Mouse (Mus musculus): Measurements from ENCODE around the gene Ces2f. TPM values are rescaled to one million over a fixed set of nuclear protein-coding genes. Genes with fewer than 3 reads are reported as not detected.
A peak's percentile ranks its signal among the peaks of the same experiment; 100 is the strongest.

The Ces2f gene
- polyA plus RNA-seq, 1 experiment, result not detected

DNA sequence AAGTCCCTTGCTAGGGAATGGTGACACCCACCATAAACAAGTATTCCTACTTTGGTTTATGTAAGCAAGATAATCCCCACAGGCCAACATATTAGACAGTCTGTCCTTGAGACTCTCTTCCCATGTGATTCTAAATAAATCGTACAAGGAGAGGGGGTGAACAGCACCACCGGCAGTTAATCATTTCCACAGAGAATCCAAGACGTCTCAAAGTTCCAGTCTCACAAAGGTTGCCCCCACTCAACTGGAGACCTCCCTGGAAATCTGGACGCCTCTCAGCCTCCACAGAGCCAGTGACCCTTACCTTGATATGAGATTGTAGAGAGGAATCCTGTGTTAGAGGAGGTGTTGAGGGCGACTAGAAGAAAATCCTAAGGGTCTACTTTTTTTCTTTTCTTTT, 1.9 kb downstream of the Ces2f start:
- no peak overlapping the region for H3K27ac ChIP-seq (ENCODE audit: insufficient read depth, low read length)
- TF ChIP-seq POLR2A (IDR thresholded peaks at IDR 0.05; ENCODE audit: borderline replicate concordance, insufficient read depth, low read length) (no peak), CTCF (IDR thresholded peaks at IDR 0.05; ENCODE audit: borderline replicate concordance, insufficient read depth, low read depth, low read length) (no peak)
- H3K27me3 ChIP-seq (ENCODE audit: control insufficient read depth, insufficient read depth, low read length), result no peaks in the 10 kb centered on the region
- H3K4me1 ChIP-seq (ENCODE audit: control insufficient read depth, insufficient read depth, low read length), result no peaks in the 10 kb centered on the region
- 91% methylated on average over 5 of the region's 5 CpGs for WGBS
- DNase-seq, result no peak
- H3K4me3 ChIP-seq (replicated peaks; ENCODE audit: insufficient read depth, low read depth, low read length), result no peak overlapping the region

- TF ChIP-seq CTCF (IDR thresholded peaks at IDR 0.05; ENCODE audit: borderline replicate concordance, insufficient read depth, low read depth, low read length) (no peak), POLR2A (IDR thresholded peaks at IDR 0.05; ENCODE audit: borderline replicate concordance, insufficient read depth, low read length) (no peak)
- 15% methylated on average over 5 of the region's 5 CpGs for WGBS
These were observed 14.4 kb downstream of the Ces2f start, which contains the start of gene Ces2g for GRCm38 (mm10) chr8:104961537-104961961. Ces2g (plus strand) TSS chr8:104961718.

DNA sequence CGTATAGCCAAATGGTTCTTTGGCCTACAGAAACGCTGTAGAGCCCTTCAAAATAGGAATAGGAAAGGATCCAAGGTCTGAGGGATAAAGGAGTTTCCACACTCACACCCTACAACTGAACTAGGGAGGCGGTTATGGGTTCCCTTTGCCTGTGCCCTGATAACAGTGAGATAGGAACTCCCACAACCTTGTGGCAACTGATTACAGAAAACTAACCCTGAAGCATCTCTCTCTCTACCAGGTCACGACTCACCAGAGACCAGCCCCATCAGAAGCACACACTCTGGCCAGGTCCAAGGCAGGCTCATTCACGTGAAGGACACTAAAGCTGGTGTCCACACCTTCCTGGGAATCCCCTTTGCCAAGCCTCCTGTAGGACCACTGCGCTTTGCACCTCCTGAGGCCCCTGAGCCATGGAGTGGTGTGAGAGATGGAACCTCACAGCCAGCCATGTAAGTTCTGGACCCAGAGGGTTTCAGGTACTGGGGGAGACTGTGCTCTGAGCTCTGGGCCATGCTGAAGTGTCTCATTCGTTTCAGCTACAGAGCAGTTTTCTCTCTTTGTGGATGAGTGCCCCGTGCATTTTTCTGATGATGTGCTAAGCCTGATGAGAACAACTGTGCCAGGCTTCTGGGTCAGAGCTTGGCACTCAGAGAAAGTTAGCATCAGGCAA, 15.2 kb downstream of the Ces2f start:
- Histone ChIP-seq H3K27ac (ENCODE audit: insufficient read depth, low read length) (no peak overlapping the region), H3K27me3 (ENCODE audit: control insufficient read depth, insufficient read depth, low read length) (no peaks in the 10 kb centered on the region), H3K4me3 (replicated peaks; ENCODE audit: insufficient read depth, low read depth, low read length) (no peak overlapping the region), H3K4me1 (ENCODE audit: control insufficient read depth, insufficient read depth, low read length) (no peaks in the 10 kb centered on the region)
- DNase-seq, result no peak
- TF ChIP-seq CTCF (IDR thresholded peaks at IDR 0.05; ENCODE audit: borderline replicate concordance, insufficient read depth, low read depth, low read length), result no peak
- no peak for TF ChIP-seq POLR2A (IDR thresholded peaks at IDR 0.05; ENCODE audit: borderline replicate concordance, insufficient read depth, low read length)
- WGBS, result 77% methylated on average over 8 of the region's 8 CpGs

More at GRCm38 (mm10) chr8:104961537-104961961, 14.4 kb downstream of the Ces2f start, which contains the start of gene Ces2g:
- Histone ChIP-seq H3K4me3 (replicated peaks; ENCODE audit: insufficient read depth, low read depth, low read length) (no peak within 1 kb of the TSS), H3K27ac (ENCODE audit: insufficient read depth, low read length) (no peak within 1 kb of the TSS), H3K4me1 (ENCODE audit: control insufficient read depth, insufficient read depth, low read length) (no peaks in the 10 kb centered on the region), H3K27me3 (ENCODE audit: control insufficient read depth, insufficient read depth, low read length) (no peaks in the 10 kb centered on the region)
- no peak for DNase-seq

- no peak for TF ChIP-seq CTCF (IDR thresholded peaks at IDR 0.05; ENCODE audit: borderline replicate concordance, insufficient read depth, low read depth, low read length)
- TF ChIP-seq POLR2A (IDR thresholded peaks at IDR 0.05; ENCODE audit: borderline replicate concordance, insufficient read depth, low read length), result no peak
- no peak overlapping the region for H3K4me3 ChIP-seq (replicated peaks; ENCODE audit: insufficient read depth, low read depth, low read length)
- H3K27ac ChIP-seq (ENCODE audit: insufficient read depth, low read length), result no peak overlapping the region
- no peak for DNase-seq
- no peaks in the 10 kb centered on the region for H3K4me1 ChIP-seq (ENCODE audit: control insufficient read depth, insufficient read depth, low read length)
- no peaks in the 10 kb centered on the region for H3K27me3 ChIP-seq (ENCODE audit: control insufficient read depth, insufficient read depth, low read length)
- 91% methylated on average over 4 of the region's 4 CpGs for WGBS
These were observed 16.3 kb downstream of the Ces2f start for GRCm38 (mm10) chr8:104963375-104963894.

DNA sequence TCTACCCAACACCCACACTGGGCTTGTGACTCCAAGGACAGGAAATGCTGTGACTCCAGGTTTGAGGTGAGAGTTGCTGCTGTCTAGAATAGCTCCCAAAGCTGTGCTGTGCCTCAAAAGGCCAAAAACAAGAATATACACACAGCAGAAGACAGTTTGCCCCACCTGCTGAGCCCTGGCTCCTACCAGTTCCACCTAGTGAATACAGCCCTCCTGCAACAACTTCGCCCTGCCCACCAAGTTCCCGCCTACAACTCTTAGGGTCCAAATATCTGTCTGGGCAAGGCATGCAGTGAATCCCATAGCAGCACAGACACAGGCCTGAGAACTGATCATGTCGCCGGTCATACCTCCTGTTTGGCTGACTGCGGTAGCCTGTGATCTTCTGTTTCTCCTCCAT, 37.0 kb downstream of the Ces2f start:
- H3K4me3 ChIP-seq (replicated peaks; ENCODE audit: insufficient read depth, low read depth, low read length), result no peak overlapping the region
- no peak for DNase-seq
- TF ChIP-seq CTCF (IDR thresholded peaks at IDR 0.05; ENCODE audit: borderline replicate concordance, insufficient read depth, low read depth, low read length) (no peak), POLR2A (IDR thresholded peaks at IDR 0.05; ENCODE audit: borderline replicate concordance, insufficient read depth, low read length) (no peak)
- WGBS, result 91% methylated on average over 5 of the region's 5 CpGs
- peaks cover 3% of the 10 kb centered on the region for H3K4me1 ChIP-seq (ENCODE audit: control insufficient read depth, insufficient read depth, low read length)
- no peaks in the 10 kb centered on the region for H3K27me3 ChIP-seq (ENCODE audit: control insufficient read depth, insufficient read depth, low read length)
- H3K27ac ChIP-seq (ENCODE audit: insufficient read depth, low read length), result no peak overlapping the region

GRCm38 (mm10) chr8:104984942-104985341, 37.8 kb downstream of the Ces2f start:
- H3K4me1 ChIP-seq (ENCODE audit: control insufficient read depth, insufficient read depth, low read length), result peaks cover 3% of the 10 kb centered on the region
- TF ChIP-seq CTCF (IDR thresholded peaks at IDR 0.05; ENCODE audit: borderline replicate concordance, insufficient read depth, low read depth, low read length) (no peak), POLR2A (IDR thresholded peaks at IDR 0.05; ENCODE audit: borderline replicate concordance, insufficient read depth, low read length) (no peak)
- peak in 1 of 2 experiments; percentile 49 for DNase-seq
- H3K4me3 ChIP-seq (replicated peaks; ENCODE audit: insufficient read depth, low read depth, low read length), result no peak overlapping the region
- WGBS, result 13% methylated on average over 2 of the region's 2 CpGs
- no peaks in the 10 kb centered on the region for H3K27me3 ChIP-seq (ENCODE audit: control insufficient read depth, insufficient read depth, low read length)
- H3K27ac ChIP-seq (ENCODE audit: insufficient read depth, low read length), result no peak overlapping the region

GRCm38 (mm10) chr8:104998191-104998590, 51.0 kb downstream of the Ces2f start:
- 73% methylated on average over 6 of the region's 6 CpGs for WGBS
- DNase-seq, result no peak
- Histone ChIP-seq H3K27me3 (ENCODE audit: control insufficient read depth, insufficient read depth, low read length) (no peaks in the 10 kb centered on the region), H3K4me3 (replicated peaks; ENCODE audit: insufficient read depth, low read depth, low read length) (no peak overlapping the region), H3K27ac (ENCODE audit: insufficient read depth, low read length) (no peak overlapping the region), H3K4me1 (ENCODE audit: control insufficient read depth, insufficient read depth, low read length) (no peaks in the 10 kb centered on the region)
- no peak for TF ChIP-seq CTCF (IDR thresholded peaks at IDR 0.05; ENCODE audit: borderline replicate concordance, insufficient read depth, low read depth, low read length)
- no peak for TF ChIP-seq POLR2A (IDR thresholded peaks at IDR 0.05; ENCODE audit: borderline replicate concordance, insufficient read depth, low read length)

DNA sequence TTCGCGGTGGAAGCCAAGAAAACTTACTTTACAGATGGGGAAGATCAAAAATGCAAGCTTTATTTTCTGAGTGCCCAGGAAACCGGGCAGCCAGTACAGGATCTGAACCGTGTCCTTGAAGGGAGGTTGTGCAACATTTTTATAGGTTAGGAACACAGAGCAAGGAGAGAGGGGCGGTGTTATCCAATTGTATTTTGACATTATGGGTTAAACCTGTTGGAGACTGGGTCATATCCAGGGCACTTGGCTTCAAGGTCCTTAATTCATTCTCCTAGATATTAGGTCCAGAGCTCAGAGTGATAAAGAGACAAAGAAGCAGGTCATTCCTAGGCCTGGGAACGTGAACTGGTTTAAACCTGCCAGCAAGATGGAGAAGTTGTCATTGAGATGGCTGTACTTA, 52.0 kb downstream of the Ces2f start:
- Histone ChIP-seq H3K27ac (ENCODE audit: insufficient read depth, low read length) (no peak overlapping the region), H3K4me3 (replicated peaks; ENCODE audit: insufficient read depth, low read depth, low read length) (no peak overlapping the region), H3K4me1 (ENCODE audit: control insufficient read depth, insufficient read depth, low read length) (no peaks in the 10 kb centered on the region), H3K27me3 (ENCODE audit: control insufficient read depth, insufficient read depth, low read length) (no peaks in the 10 kb centered on the region)
- 90% methylated on average over 6 of the region's 6 CpGs for WGBS
- no peak for DNase-seq
- TF ChIP-seq POLR2A (IDR thresholded peaks at IDR 0.05; ENCODE audit: borderline replicate concordance, insufficient read depth, low read length) (no peak), CTCF (IDR thresholded peaks at IDR 0.05; ENCODE audit: borderline replicate concordance, insufficient read depth, low read depth, low read length) (no peak)

Data from cerebellum, adult 2 months (tissue).